Mouse (Mus musculus) lung, postnatal 0 days (tissue): ENCODE data around the gene Nr1h2. TPM values are rescaled to one million over a fixed set of nuclear protein-coding genes. Genes with fewer than 3 reads are reported as not detected.

Experiments used
- ATAC-seq: fragments of 200-750 bp; cut with Nextera tagmentation; 2 replicates; pipeline ENCODE4 v1.8.0; 2017; ENCODE audit warnings: moderate library complexity
- DNase-seq: peaks from one replicate; pipeline ENCODE4 v3.0.0-alpha.2; 2016; ENCODE audit warnings: low spot score
- H3K27ac ChIP-seq: fragments of 300-500 bp; sonication (generic); 2 replicates; pipeline ENCODE4 v1.5.1; 2014; ENCODE audit warnings: antibody characterized with exemption, mild to moderate bottlenecking, low read length, mixed read lengths
- H3K27me3 ChIP-seq: fragments of 300-500 bp; sonication (generic); replicated peaks from 2 replicates; pipeline ENCODE4 v1.6.1; 2014; ENCODE audit warnings: low read length, mixed read lengths; ENCODE audit not compliant: insufficient read depth
- H3K36me3 ChIP-seq: fragments of 300-500 bp; sonication (generic); 2 replicates; pipeline ENCODE4 v1.6.1; 2014; ENCODE audit warnings: low read length, mixed read lengths; ENCODE audit not compliant: insufficient read depth
- H3K4me1 ChIP-seq: fragments of 300-500 bp; sonication (generic); 2 replicates; pipeline ENCODE4 v1.6.1; 2014; ENCODE audit warnings: antibody characterized with exemption, low read depth, low read length, mixed read lengths; ENCODE audit not compliant: insufficient read depth
- H3K4me2 ChIP-seq: fragments of 300-500 bp; sonication (generic); replicated peaks from 2 replicates; pipeline ENCODE4 v1.6.1; 2014; ENCODE audit warnings: low read depth, mild to moderate bottlenecking, low read length, moderate library complexity, mixed read lengths
- H3K4me3 ChIP-seq: fragments of 300-500 bp; sonication (generic); 2 replicates; pipeline ENCODE4 v1.5.1; 2014; ENCODE audit warnings: low read depth, low read length
- H3K9ac ChIP-seq: fragments of 300-500 bp; sonication (generic); replicated peaks from 2 replicates; pipeline ENCODE4 v1.6.1; 2014; ENCODE audit warnings: low read depth, mild to moderate bottlenecking
- H3K9me3 ChIP-seq: fragments of 300-500 bp; sonication (generic); 2 replicates; pipeline ENCODE4 v1.6.1; 2016; ENCODE audit warnings: low read length, mixed read lengths
- CTCF ChIP-seq: IDR thresholded peaks from 2 replicates; pipeline ENCODE4 v1.5.1; 2016; ENCODE audit warnings: antibody characterized with exemption, mild to moderate bottlenecking
- EP300 ChIP-seq: IDR thresholded peaks from 2 replicates; pipeline ENCODE4 v1.6.1; 2016; ENCODE audit warnings: antibody characterized with exemption, mild to moderate bottlenecking, control low read depth
- WGBS: fragments of 180-500 bp; shearing (Covaris S2); extraction: QIAGEN DNeasy Blood & Tissue Kit; methylation state at CpG from one replicate; pipeline ENCODE4 v1.1.7; 2014; 5-methylcytosine and 5-hydroxymethylcytosine counted together
- polyA plus RNA-seq: library from polyadenylated mRNA; unstranded; fragments of >200 nt; fragmentation: Nextera tagmentation; extraction: Ambion mirVana; gene quantifications from 2 replicates; pipeline ENCODE4 v1.2.1, GENCODE M21; 2015

Nr1h2 gene
- polyA plus RNA-seq, 1 experiment from 2014 or later, result 84.3 TPM

DNA sequence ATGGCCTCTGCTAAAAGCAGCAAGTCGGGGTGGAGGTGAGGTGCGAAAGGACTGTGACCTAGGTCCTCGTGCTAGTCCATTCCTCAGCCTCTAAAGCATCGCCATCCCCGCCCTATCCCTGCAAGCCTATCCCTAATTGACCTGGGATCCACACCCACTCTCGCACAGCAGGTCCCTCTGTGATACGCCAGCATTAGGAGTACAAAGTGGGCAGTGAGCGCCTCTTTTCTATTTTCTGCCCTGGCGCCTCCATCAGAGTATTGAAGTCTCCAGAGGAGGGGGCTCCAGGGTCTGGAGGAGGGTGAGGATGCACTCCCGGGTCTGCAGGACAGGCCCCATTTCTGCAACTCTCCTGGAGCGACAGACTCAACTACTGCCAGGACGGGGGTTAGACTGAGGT is 34.6 kb upstream of the Nr1h2 start:
- peak overlapping the region; percentile 37; the same call in 1 of the 2 replicates for H3K4me3 ChIP-seq
- TF ChIP-seq EP300 (no peak), CTCF (no peak)
- H3K9ac ChIP-seq, result no peak overlapping the region
- H3K36me3 ChIP-seq, result no peaks in the 10 kb centered on the region
- peak overlapping the region; percentile 26; the same call in 1 of the 2 replicates for H3K27ac ChIP-seq
- no peaks in the 10 kb centered on the region for H3K9me3 ChIP-seq
- peaks cover 8% of the 10 kb centered on the region; the same call in 1 of the 2 replicates for H3K27me3 ChIP-seq
- DNase-seq (no peak), ATAC-seq (no peak)
- peak overlapping the region; percentile 65 for H3K4me2 ChIP-seq
- H3K4me1 ChIP-seq, result 0 out of 2 replicates have a peak, but pooled peaks cover 13% of the 10 kb centered on the region
- 8% methylated on average over 12 of the region's 12 CpGs for WGBS

DNA sequence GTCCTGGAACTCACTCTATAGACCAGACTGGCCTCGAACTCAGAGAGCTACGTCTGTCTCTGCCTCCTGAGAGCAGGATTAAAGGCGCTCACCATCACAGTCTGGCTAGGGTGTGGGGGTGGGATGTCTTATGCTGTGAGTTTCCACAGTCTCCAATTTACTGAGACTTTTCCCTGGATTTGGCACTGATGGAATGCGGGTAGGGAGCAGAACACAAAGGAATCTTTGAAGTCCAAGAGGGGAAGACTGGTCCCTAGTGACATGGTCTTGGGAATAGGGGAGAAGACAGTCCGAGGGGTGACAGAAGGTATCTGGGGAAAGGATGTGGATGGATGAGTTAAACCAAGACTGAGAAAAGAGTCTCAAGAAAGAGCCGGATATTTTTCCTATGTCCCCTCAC is 33.9 kb upstream of the Nr1h2 start:
- H3K4me3 ChIP-seq, result no peak overlapping the region; the same call in 1 of the 2 replicates
- TF ChIP-seq EP300, result no peak
- TF ChIP-seq CTCF, result no peak
- no peak for DNase-seq
- H3K27ac ChIP-seq, result no peak overlapping the region
- peaks cover 14% of the 10 kb centered on the region; the same call in 1 of the 2 replicates for H3K4me1 ChIP-seq
- H3K9ac ChIP-seq, result 0 out of 2 replicates have a peak overlapping the region, but pooled peaks have one; percentile 12
- WGBS, result 36% methylated on average over 6 of the region's 6 CpGs
- no peaks in the 10 kb centered on the region for H3K36me3 ChIP-seq
- peak overlapping the region; percentile 45 for H3K4me2 ChIP-seq
- H3K27me3 ChIP-seq, result peaks cover 2% of the 10 kb centered on the region; the same call in 1 of the 2 replicates
- no peak for ATAC-seq
- H3K9me3 ChIP-seq, result no peaks in the 10 kb centered on the region

DNA sequence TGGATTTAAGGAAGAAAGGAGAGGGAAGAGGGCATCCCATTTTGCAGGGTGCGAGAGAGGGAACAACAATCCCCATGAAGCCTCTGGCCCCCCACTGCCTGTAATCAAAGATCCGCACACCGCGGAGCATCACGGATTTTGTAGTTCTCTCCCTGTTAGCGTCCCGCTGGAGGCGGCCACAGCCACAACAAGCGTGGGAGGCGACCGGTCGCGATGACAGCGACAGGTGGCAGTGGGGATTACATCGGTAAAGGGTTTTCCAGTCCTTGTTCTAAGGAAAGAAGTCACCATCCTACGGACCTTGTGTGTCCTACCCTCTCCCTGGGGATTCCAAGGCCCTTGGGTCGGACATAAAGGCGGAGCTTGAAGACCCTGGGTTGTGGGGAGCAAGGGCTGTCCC is 33.2 kb upstream of the Nr1h2 start:
- ATAC-seq (no peak), DNase-seq (peak; percentile 71)
- Histone ChIP-seq H3K4me3 (peak overlapping the region; percentile 4; the same call in 1 of the 2 replicates), H3K9me3 (no peaks in the 10 kb centered on the region), H3K27me3 (no peaks in the 10 kb centered on the region; the same call in 1 of the 2 replicates), H3K9ac (0 out of 2 replicates have a peak overlapping the region, but pooled peaks have one; percentile 12), H3K36me3 (no peaks in the 10 kb centered on the region), H3K27ac (0 out of 2 replicates have a peak overlapping the region, but pooled peaks have one; percentile 4), H3K4me2 (peak overlapping the region; percentile 45), H3K4me1 (peaks cover 20% of the 10 kb centered on the region; the same call in 1 of the 2 replicates)
- no peak for TF ChIP-seq CTCF
- TF ChIP-seq EP300, result no peak
- WGBS, result 2% methylated on average over 18 of the region's 18 CpGs

DNA sequence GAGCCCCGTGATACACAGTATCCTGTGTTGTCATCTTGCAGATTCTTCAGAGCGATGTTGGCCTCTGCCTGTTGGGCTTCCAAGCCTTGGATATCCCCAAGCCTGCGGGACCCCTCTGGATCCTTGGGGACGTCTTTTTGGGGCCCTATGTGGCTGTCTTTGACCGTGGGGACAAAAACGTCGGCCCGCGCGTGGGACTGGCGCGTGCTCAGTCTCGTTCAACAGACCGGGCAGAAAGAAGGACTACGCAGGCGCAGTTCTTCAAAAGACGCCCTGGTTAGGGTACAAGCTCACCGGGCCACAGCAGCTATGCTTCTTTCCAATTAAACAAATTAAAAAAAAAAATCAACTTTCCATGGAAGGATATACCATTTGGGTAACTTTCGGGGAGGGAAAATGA is 32.8 kb upstream of the Nr1h2 start:
- DNase-seq, result no peak
- H3K9ac ChIP-seq, result no peak overlapping the region

DNA sequence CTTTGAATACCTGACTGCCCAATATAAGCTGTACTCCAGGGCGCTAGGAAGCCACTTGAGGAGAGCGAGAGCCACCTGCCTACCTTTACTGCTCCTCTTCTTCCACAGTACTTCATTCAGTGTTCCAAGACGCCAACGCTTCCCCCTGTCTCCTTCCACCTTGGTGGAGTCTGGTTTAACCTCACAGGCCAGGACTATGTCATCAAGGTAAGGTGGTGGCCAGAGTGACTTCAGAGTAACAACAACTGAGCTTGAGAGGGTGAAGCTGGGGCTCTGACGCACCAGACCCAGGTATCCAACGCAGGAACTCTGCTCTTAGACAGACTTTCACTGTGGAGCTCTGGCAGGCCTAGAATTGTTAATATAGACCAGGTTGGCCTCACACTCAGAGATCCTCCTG is 31.9 kb upstream of the Nr1h2 start:
- no peak overlapping the region for H3K4me2 ChIP-seq
- ATAC-seq (no peak), DNase-seq (no peak)
- H3K36me3 ChIP-seq, result no peaks in the 10 kb centered on the region
- H3K4me3 ChIP-seq, result no peak overlapping the region
- H3K27ac ChIP-seq, result no peak overlapping the region
- H3K27me3 ChIP-seq, result no peaks in the 10 kb centered on the region; the same call in 1 of the 2 replicates
- H3K9me3 ChIP-seq, result no peaks in the 10 kb centered on the region
- peaks cover 17% of the 10 kb centered on the region; the same call in 1 of the 2 replicates for H3K4me1 ChIP-seq
- no peak overlapping the region for H3K9ac ChIP-seq
- 77% methylated on average over 6 of the region's 6 CpGs for WGBS
- TF ChIP-seq CTCF (no peak), EP300 (no peak)

More for the DNA sequence above, 32.8 kb upstream of the Nr1h2 start:
- 15% methylated on average over 19 of the region's 19 CpGs for WGBS
- H3K27me3 ChIP-seq, result no peaks in the 10 kb centered on the region; the same call in 1 of the 2 replicates
- no peaks in the 10 kb centered on the region for H3K9me3 ChIP-seq
- TF ChIP-seq CTCF (no peak), EP300 (no peak)
- no peak overlapping the region for H3K27ac ChIP-seq
- peaks cover 20% of the 10 kb centered on the region; the same call in 1 of the 2 replicates for H3K4me1 ChIP-seq
- peak overlapping the region; percentile 4; the same call in 1 of the 2 replicates for H3K4me3 ChIP-seq
- H3K4me2 ChIP-seq, result peak overlapping the region; percentile 45
- H3K36me3 ChIP-seq, result no peaks in the 10 kb centered on the region
- no peak for ATAC-seq

DNA sequence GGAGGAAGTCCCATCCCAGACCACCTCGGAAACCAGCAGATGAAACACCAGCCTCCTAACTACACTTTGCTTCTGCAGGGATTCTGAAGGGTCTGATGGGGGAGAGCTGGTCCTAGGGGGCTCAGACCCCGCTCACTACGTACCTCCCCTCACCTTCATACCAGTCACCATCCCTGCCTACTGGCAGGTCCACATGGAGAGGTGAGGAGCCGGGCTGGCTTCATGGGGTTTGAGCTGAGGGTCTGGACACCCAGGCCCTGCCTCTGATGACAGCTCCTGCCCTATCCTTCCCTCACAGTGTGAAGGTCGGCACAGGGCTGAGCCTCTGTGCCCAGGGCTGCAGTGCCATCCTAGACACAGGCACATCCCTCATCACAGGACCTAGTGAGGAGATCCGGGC is 31.2 kb upstream of the Nr1h2 start:
- Histone ChIP-seq H3K4me2 (no peak overlapping the region), H3K9ac (no peak overlapping the region), H3K27me3 (no peaks in the 10 kb centered on the region; the same call in 1 of the 2 replicates), H3K4me3 (no peak overlapping the region), H3K27ac (no peak overlapping the region), H3K9me3 (no peaks in the 10 kb centered on the region), H3K36me3 (no peaks in the 10 kb centered on the region), H3K4me1 (peaks cover 17% of the 10 kb centered on the region; the same call in 1 of the 2 replicates)
- DNase-seq, result no peak
- WGBS, result 87% methylated on average over 6 of the region's 6 CpGs
- no peak for ATAC-seq
- TF ChIP-seq CTCF (no peak), EP300 (no peak)
